Mouse (Mus musculus): Measurements from ENCODE around the gene Stk38.

GRCm38 (mm10) chr17:29049923-29050322 lies 42.1 kb upstream of the Stk38 start:
- TF ChIP-seq CTCF (IDR thresholded peaks at IDR 0.05; ENCODE audit: borderline replicate concordance, insufficient read depth, low read depth, low read length) (no peak), POLR2A (IDR thresholded peaks at IDR 0.05; ENCODE audit: borderline replicate concordance, insufficient read depth, low read length) (no peak)
